Mouse (Mus musculus) olfactory bulb, adult 2 months (tissue): ENCODE data around the gene Gpr108.

Experiments
- CTCF ChIP-seq: fragments of 200-500 bp; IDR thresholded peaks from 2 replicates; pipeline ENCODE4 v1.5.1; 2012; ENCODE audit warnings: low read depth, mild to moderate bottlenecking, low read length, moderate library complexity; ENCODE audit not compliant: insufficient read depth
- POLR2A ChIP-seq: fragments of 200-500 bp; IDR thresholded peaks from 2 replicates; pipeline ENCODE4 v1.6.1; 2012; ENCODE audit warnings: mild to moderate bottlenecking, low read depth, low read length, moderate library complexity; ENCODE audit not compliant: insufficient read depth

GRCm38 (mm10) chr17:57286718-57287355 is 38.6 kb upstream of the Gpr108 start:
- TF ChIP-seq POLR2A (no peak), CTCF (no peak)
